Mouse (Mus musculus) right cerebral cortex, adult 18-20 months (tissue): ENCODE measurements around the gene Myl7.
A peak's percentile ranks its signal among the peaks of the same experiment; 100 is the strongest.
"Not testable (repeated sequence)": the region's sequence is repeated elsewhere in the genome, so short reads cannot be mapped to it uniquely, and the experiment has no call there.

Experiments
- DNase-seq: peaks from one replicate; pipeline ENCODE4 v3.0.0; 2022; ENCODE audit warnings: mixed read lengths

Myl7 gene

GRCm38 (mm10) chr11:5898531-5898930, at the start of gene Myl7:
Gene Myl7 (minus strand): TSS chr11:5898782.
- no peak for DNase-seq

GRCm38 (mm10) chr11:5947796-5948195, 49.2 kb upstream of the Myl7 start:
- no peak for DNase-seq

GRCm38 (mm10) chr11:5945096-5945495, 46.5 kb upstream of the Myl7 start:
- DNase-seq, result no peak

- DNase-seq, result no peak
Observed at GRCm38 (mm10) chr11:5942966-5943365, 44.4 kb upstream of the Myl7 start.

GRCm38 (mm10) chr11:5934531-5934930, 35.9 kb upstream of the Myl7 start:
- not testable (repeated sequence) for DNase-seq

GRCm38 (mm10) chr11:5931947-5932346, 33.4 kb upstream of the Myl7 start:
- not testable (repeated sequence) for DNase-seq

GRCm38 (mm10) chr11:5930578-5930977, 32.0 kb upstream of the Myl7 start:
- DNase-seq, result no peak

- no peak for DNase-seq
Observed at GRCm38 (mm10) chr11:5926696-5927220, 28.2 kb upstream of the Myl7 start.

GRCm38 (mm10) chr11:5924699-5925098, 26.1 kb upstream of the Myl7 start:
- no peak for DNase-seq

GRCm38 (mm10) chr11:5920323-5920960, 21.9 kb upstream of the Myl7 start:
- no peak for DNase-seq

GRCm38 (mm10) chr11:5919606-5920005, 21.0 kb upstream of the Myl7 start:
- no peak for DNase-seq

- no peak for DNase-seq
Observed at GRCm38 (mm10) chr11:5918111-5918510, 19.5 kb upstream of the Myl7 start.

- no peak for DNase-seq
Observed at GRCm38 (mm10) chr11:5916178-5916548, 17.6 kb upstream of the Myl7 start.

- peak; percentile 58 for DNase-seq
Observed at GRCm38 (mm10) chr11:5915429-5916177, 17.0 kb upstream of the Myl7 start.

GRCm38 (mm10) chr11:5914940-5915339, 16.4 kb upstream of the Myl7 start:
- DNase-seq, result no peak

- DNase-seq, result no peak
Observed at GRCm38 (mm10) chr11:5913936-5914335, 15.4 kb upstream of the Myl7 start.

GRCm38 (mm10) chr11:5913256-5913655, 14.7 kb upstream of the Myl7 start:
- DNase-seq, result no peak

- DNase-seq, result peak; percentile 70
Observed at GRCm38 (mm10) chr11:5912635-5913034, 14.1 kb upstream of the Myl7 start.

GRCm38 (mm10) chr11:5908642-5909041, 10.1 kb upstream of the Myl7 start:
- no peak for DNase-seq

GRCm38 (mm10) chr11:5907096-5907495, 8.5 kb upstream of the Myl7 start:
- no peak for DNase-seq

GRCm38 (mm10) chr11:5905778-5906518, 7.4 kb upstream of the Myl7 start:
- peak; percentile 32 for DNase-seq

- DNase-seq, result no peak
Observed at GRCm38 (mm10) chr11:5904871-5905270, 6.3 kb upstream of the Myl7 start.

- DNase-seq, result no peak
Observed at GRCm38 (mm10) chr11:5904357-5904756, 5.8 kb upstream of the Myl7 start.

- peak; percentile 35 for DNase-seq
Observed at GRCm38 (mm10) chr11:5903844-5904243, 5.3 kb upstream of the Myl7 start.
